Mouse (Mus musculus): ENCODE data around the gene Sec11a. TPM values are rescaled to one million over a fixed set of nuclear protein-coding genes. Genes with fewer than 3 reads are reported as not detected.

Sec11a gene
- polyA plus RNA-seq (2012; rRNA removed; ENCODE audit: low replicate concordance): 34.2 and 62.4 TPM in 2 replicates

GRCm38 (mm10) chr7:80947445-80948350, at the start of gene Sec11a:
Sec11a (minus strand) TSS chr7:80947780.

GRCm38 (mm10) chr7:80992980-80993833, 45.6 kb upstream of the Sec11a start, which contains the start of gene Zfp592:
Zfp592 (plus strand) TSS chr7:80993681.

GRCm38 (mm10) chr7:80904921-80905515, 42.6 kb downstream of the Sec11a start, which contains the start of gene Nmb:
Nmb (minus strand) TSS chr7:80905076.

GRCm38 (mm10) chr7:80900944-80901501, 46.6 kb downstream of the Sec11a start, which contains the start of gene Wdr73:
Wdr73 (minus strand) TSS chr7:80901269.

GRCm38 (mm10) chr7:80860729-80861274, 86.8 kb downstream of the Sec11a start, which contains the start of gene Zscan2:
Zscan2 (plus strand) TSS chr7:80860920.

Other genes with a start within 250 kb of the Sec11a start
- gene Iqgap1, start 121.8 kb downstream of the Sec11a start, polyA plus RNA-seq (2012; rRNA removed; ENCODE audit: low replicate concordance): 53.0 and 99.4 TPM in 2 replicates
- 3.4 and 7.5 TPM in 2 replicates for gene Zscan2, start 86.9 kb downstream of the Sec11a start, polyA plus RNA-seq (2012; rRNA removed; ENCODE audit: low replicate concordance)
- gene Wdr73, start 46.5 kb downstream of the Sec11a start, polyA plus RNA-seq (2012; rRNA removed; ENCODE audit: low replicate concordance): 12.9 and 14.8 TPM in 2 replicates
- gene Nmb, start 42.7 kb downstream of the Sec11a start, polyA plus RNA-seq (2012; rRNA removed; ENCODE audit: low replicate concordance): 4.2 and 7.2 TPM in 2 replicates
- 21.1 and 21.9 TPM in 2 replicates for gene Zfp592, start 45.9 kb upstream of the Sec11a start, polyA plus RNA-seq (2012; rRNA removed; ENCODE audit: low replicate concordance)
- gene Alpk3, start 109.8 kb upstream of the Sec11a start, polyA plus RNA-seq (2012; rRNA removed; ENCODE audit: low replicate concordance): 0.10 and 5.3 TPM in 2 replicates
- gene Slc28a1, start 167.0 kb upstream of the Sec11a start, polyA plus RNA-seq (2012; rRNA removed; ENCODE audit: low replicate concordance): 0.06 and 0.11 TPM in 2 replicates